Mouse (Mus musculus): ENCODE results near the gene Slc17a8. TPM values are rescaled to one million over a fixed set of nuclear protein-coding genes. Genes with fewer than 3 reads are reported as not detected.

Gene Slc17a8
- polyA plus RNA-seq, 1 experiment: 0.01 TPM

DNA sequence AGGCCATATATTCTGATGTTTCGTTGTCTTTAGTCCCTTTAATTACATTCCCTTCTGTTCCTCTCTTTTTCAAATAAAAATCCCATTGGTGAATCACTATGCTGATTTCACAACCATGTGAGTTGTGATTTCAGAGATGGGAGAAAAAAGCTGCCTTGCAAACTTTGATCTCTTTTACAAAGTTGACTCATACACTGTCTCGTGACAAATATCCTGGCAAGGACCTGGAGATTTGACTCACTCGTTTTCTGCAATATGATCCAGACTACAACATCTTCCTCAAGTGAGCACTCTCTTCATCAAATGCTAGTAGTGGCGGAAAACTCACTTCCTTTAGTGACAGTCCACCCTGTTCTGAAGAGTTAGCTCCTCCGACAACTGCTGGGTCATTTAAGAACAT lies 21.7 kb downstream of the Slc17a8 start:
- H3K4me3 ChIP-seq (ENCODE audit: insufficient read depth, poor library complexity, severe bottlenecking): no peak overlapping the region
- H3ac ChIP-seq (ENCODE audit: control insufficient read depth, insufficient read length, low read depth): no peak overlapping the region
- no peaks in the 10 kb centered on the region for H3K79me3 ChIP-seq (ENCODE audit: low read depth)
- H3K79me2 ChIP-seq (ENCODE audit: control insufficient read depth, insufficient read depth): no peaks in the 10 kb centered on the region
- TF ChIP-seq CTCF (IDR thresholded peaks at IDR 0.05; ENCODE audit: control insufficient read depth, insufficient read depth, insufficient read length) (no peak), MYOD1 (IDR thresholded peaks at IDR 0.05; ENCODE audit: control insufficient read depth, insufficient read length, low read depth) (no peak), MAX (IDR thresholded peaks at IDR 0.05) (peak; percentile 30), FOSL1 (IDR thresholded peaks at IDR 0.05; ENCODE audit: insufficient read depth, low read length, poor library complexity, severe bottlenecking) (peak; percentile 83), CEBPB (IDR thresholded peaks at IDR 0.05; ENCODE audit: low read depth) (peak; percentile 96), USF1 (IDR thresholded peaks at IDR 0.05; ENCODE audit: low read depth) (peak; percentile 66)
- no peaks in the 10 kb centered on the region for H3K27me3 ChIP-seq (ENCODE audit: control insufficient read depth, insufficient read depth, insufficient read length)
- H3K36me3 ChIP-seq (ENCODE audit: control insufficient read depth, insufficient read depth): no peaks in the 10 kb centered on the region

DNA sequence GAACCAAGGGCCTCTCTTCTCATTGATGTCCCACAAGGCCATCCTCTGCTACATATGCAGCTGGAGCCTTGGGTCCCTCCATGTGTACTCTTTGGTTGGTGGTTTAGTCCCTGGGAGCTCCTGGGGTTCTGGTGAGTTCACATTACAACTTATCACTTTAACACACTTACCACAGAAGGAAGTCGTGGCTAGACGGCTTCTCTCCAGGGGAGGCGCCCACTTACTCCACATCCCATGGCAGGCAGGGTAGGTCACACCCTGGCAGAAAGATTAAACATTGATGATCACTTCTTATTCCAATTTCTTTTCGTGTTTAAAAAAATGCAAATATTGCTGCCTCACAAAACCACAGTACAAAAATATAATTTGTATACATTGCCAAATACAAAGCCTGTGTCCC lies 23.8 kb downstream of the Slc17a8 start:
- no peak overlapping the region for H3K4me3 ChIP-seq (ENCODE audit: insufficient read depth, poor library complexity, severe bottlenecking)
- TF ChIP-seq MYOG (IDR thresholded peaks at IDR 0.05; ENCODE audit: control insufficient read depth, extremely low read depth, insufficient read length) (no peak), CTCF (IDR thresholded peaks at IDR 0.05; ENCODE audit: control insufficient read depth, insufficient read depth, insufficient read length) (no peak), CEBPB (IDR thresholded peaks at IDR 0.05; ENCODE audit: low read depth) (no peak), USF1 (IDR thresholded peaks at IDR 0.05; ENCODE audit: low read depth) (no peak), MAX (IDR thresholded peaks at IDR 0.05) (no peak), MYOD1 (IDR thresholded peaks at IDR 0.05; ENCODE audit: control insufficient read depth, insufficient read length, low read depth) (no peak), FOSL1 (IDR thresholded peaks at IDR 0.05; ENCODE audit: insufficient read depth, low read length, poor library complexity, severe bottlenecking) (no peak)
- no peaks in the 10 kb centered on the region for H3K36me3 ChIP-seq (ENCODE audit: control insufficient read depth, insufficient read depth)
- no peaks in the 10 kb centered on the region for H3K79me2 ChIP-seq (ENCODE audit: control insufficient read depth, insufficient read depth)
- H3K79me3 ChIP-seq (ENCODE audit: low read depth): no peaks in the 10 kb centered on the region
- no peaks in the 10 kb centered on the region for H3K27me3 ChIP-seq (ENCODE audit: control insufficient read depth, insufficient read depth, insufficient read length)
- no peak overlapping the region for H3ac ChIP-seq (ENCODE audit: control insufficient read depth, insufficient read length, low read depth)

DNA sequence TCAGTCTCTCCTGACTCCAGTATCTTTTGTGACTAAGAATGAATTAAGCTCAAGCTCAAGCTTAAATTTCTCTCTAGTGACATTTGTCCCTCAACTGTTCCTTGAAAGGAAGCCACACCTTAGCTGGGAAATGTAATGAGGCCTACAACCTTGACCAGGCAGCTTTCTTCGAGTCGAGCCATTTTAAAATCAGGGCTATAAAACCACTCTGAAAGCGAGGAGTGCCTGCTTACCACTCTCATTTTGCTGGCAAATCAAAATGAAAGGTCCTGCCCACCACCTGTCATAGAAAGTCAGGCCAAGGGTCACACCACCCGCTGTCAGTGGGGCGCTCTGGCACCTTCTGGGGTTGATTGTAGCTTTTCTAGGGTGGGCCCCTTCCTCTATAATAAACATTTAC lies 25.1 kb downstream of the Slc17a8 start:
- H3K79me3 ChIP-seq (ENCODE audit: low read depth): no peaks in the 10 kb centered on the region
- TF ChIP-seq MYOG (IDR thresholded peaks at IDR 0.05; ENCODE audit: control insufficient read depth, extremely low read depth, insufficient read length) (no peak), CTCF (IDR thresholded peaks at IDR 0.05; ENCODE audit: control insufficient read depth, insufficient read depth, insufficient read length) (no peak), USF1 (IDR thresholded peaks at IDR 0.05; ENCODE audit: low read depth) (no peak), CEBPB (IDR thresholded peaks at IDR 0.05; ENCODE audit: low read depth) (no peak), MYOD1 (IDR thresholded peaks at IDR 0.05; ENCODE audit: control insufficient read depth, insufficient read length, low read depth) (no peak), MAX (IDR thresholded peaks at IDR 0.05) (no peak), FOSL1 (IDR thresholded peaks at IDR 0.05; ENCODE audit: insufficient read depth, low read length, poor library complexity, severe bottlenecking) (no peak)
- H3K79me2 ChIP-seq (ENCODE audit: control insufficient read depth, insufficient read depth): no peaks in the 10 kb centered on the region
- H3K4me3 ChIP-seq (ENCODE audit: insufficient read depth, poor library complexity, severe bottlenecking): no peak overlapping the region
- H3ac ChIP-seq (ENCODE audit: control insufficient read depth, insufficient read length, low read depth): no peak overlapping the region
- H3K36me3 ChIP-seq (ENCODE audit: control insufficient read depth, insufficient read depth): no peaks in the 10 kb centered on the region
- no peaks in the 10 kb centered on the region for H3K27me3 ChIP-seq (ENCODE audit: control insufficient read depth, insufficient read depth, insufficient read length)

DNA sequence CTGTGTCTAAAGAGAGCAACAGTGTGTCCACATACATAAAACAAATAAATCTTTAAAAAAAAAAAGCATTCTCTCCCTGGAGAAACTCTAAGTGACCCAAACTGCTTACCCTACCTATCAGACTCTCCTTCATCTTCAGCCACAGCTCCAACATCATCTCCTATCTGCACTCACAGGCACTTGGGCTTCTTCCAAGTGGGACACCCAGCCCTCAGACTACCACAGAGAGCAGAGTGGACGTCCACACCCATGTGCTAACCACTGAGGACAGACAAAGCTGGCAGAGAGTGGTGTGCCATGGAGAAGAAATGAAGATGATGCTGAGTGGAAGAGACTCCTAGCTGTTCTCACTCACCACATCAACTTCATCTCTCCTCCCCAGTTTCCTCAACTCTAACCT lies 25.5 kb downstream of the Slc17a8 start:
- no peaks in the 10 kb centered on the region for H3K79me3 ChIP-seq (ENCODE audit: low read depth)
- H3K36me3 ChIP-seq (ENCODE audit: control insufficient read depth, insufficient read depth): no peaks in the 10 kb centered on the region
- H3ac ChIP-seq (ENCODE audit: control insufficient read depth, insufficient read length, low read depth): no peak overlapping the region
- H3K4me3 ChIP-seq (ENCODE audit: insufficient read depth, poor library complexity, severe bottlenecking): no peak overlapping the region
- no peaks in the 10 kb centered on the region for H3K79me2 ChIP-seq (ENCODE audit: control insufficient read depth, insufficient read depth)
- TF ChIP-seq CEBPB (IDR thresholded peaks at IDR 0.05; ENCODE audit: low read depth) (no peak), CTCF (IDR thresholded peaks at IDR 0.05; ENCODE audit: control insufficient read depth, insufficient read depth, insufficient read length) (no peak), FOSL1 (IDR thresholded peaks at IDR 0.05; ENCODE audit: insufficient read depth, low read length, poor library complexity, severe bottlenecking) (no peak), USF1 (IDR thresholded peaks at IDR 0.05; ENCODE audit: low read depth) (no peak), MYOD1 (IDR thresholded peaks at IDR 0.05; ENCODE audit: control insufficient read depth, insufficient read length, low read depth) (no peak), MAX (IDR thresholded peaks at IDR 0.05) (no peak), MYOG (IDR thresholded peaks at IDR 0.05; ENCODE audit: control insufficient read depth, extremely low read depth, insufficient read length) (no peak)
- no peaks in the 10 kb centered on the region for H3K27me3 ChIP-seq (ENCODE audit: control insufficient read depth, insufficient read depth, insufficient read length)

DNA sequence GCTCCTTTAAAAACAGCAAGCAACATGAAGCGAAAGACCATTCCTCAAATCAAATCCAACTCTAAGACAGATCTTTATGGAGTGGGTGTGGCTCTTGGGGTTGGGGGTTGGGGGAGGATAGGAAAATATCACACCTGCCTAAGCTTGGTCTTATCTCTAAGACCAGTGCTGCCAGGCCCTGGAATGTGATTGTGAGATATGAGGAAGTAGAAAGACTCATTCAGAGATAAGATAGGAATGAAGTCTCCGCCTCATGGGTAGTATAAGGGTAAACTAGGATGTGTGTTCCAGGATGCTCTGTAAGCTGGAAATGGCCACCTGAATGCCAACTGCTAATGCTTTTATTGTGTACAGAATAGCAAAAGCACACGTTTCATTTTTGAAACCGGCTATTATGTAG lies 26.7 kb downstream of the Slc17a8 start:
- Histone ChIP-seq H3K36me3 (ENCODE audit: control insufficient read depth, insufficient read depth) (no peaks in the 10 kb centered on the region), H3K4me3 (ENCODE audit: insufficient read depth, poor library complexity, severe bottlenecking) (no peak overlapping the region), H3ac (ENCODE audit: control insufficient read depth, insufficient read length, low read depth) (no peak overlapping the region), H3K79me3 (ENCODE audit: low read depth) (no peaks in the 10 kb centered on the region), H3K79me2 (ENCODE audit: control insufficient read depth, insufficient read depth) (no peaks in the 10 kb centered on the region), H3K27me3 (ENCODE audit: control insufficient read depth, insufficient read depth, insufficient read length) (no peaks in the 10 kb centered on the region)
- TF ChIP-seq MYOG (IDR thresholded peaks at IDR 0.05; ENCODE audit: control insufficient read depth, extremely low read depth, insufficient read length) (no peak), CTCF (IDR thresholded peaks at IDR 0.05; ENCODE audit: control insufficient read depth, insufficient read depth, insufficient read length) (no peak), CEBPB (IDR thresholded peaks at IDR 0.05; ENCODE audit: low read depth) (no peak), FOSL1 (IDR thresholded peaks at IDR 0.05; ENCODE audit: insufficient read depth, low read length, poor library complexity, severe bottlenecking) (no peak), USF1 (IDR thresholded peaks at IDR 0.05; ENCODE audit: low read depth) (no peak), MYOD1 (IDR thresholded peaks at IDR 0.05; ENCODE audit: control insufficient read depth, insufficient read length, low read depth) (no peak)

DNA sequence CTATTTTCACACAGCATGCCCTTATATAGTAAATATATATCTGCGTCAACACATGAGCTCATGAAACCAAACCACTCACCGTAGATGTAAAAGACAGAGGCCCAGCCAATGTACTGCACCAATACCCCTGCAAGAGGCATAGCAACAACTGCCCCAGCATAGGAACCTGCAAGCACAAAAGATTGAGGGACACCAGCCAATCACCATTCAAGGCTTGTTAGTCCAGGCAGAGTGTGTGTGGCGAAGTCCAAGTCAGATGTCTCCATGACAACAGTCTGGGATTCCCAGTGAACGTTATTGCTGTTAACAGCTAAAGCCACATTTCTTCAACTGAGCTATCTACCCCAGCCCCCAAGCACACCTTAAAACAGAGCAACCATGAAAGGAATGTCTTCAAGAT lies 28.3 kb downstream of the Slc17a8 start:
- Histone ChIP-seq H3K4me3 (ENCODE audit: insufficient read depth, poor library complexity, severe bottlenecking) (no peak overlapping the region), H3ac (ENCODE audit: control insufficient read depth, insufficient read length, low read depth) (no peak overlapping the region), H3K79me2 (ENCODE audit: control insufficient read depth, insufficient read depth) (no peaks in the 10 kb centered on the region), H3K36me3 (ENCODE audit: control insufficient read depth, insufficient read depth) (no peaks in the 10 kb centered on the region), H3K27me3 (ENCODE audit: control insufficient read depth, insufficient read depth, insufficient read length) (no peaks in the 10 kb centered on the region), H3K79me3 (ENCODE audit: low read depth) (no peaks in the 10 kb centered on the region)
- TF ChIP-seq MAX (IDR thresholded peaks at IDR 0.05): no peak
- TF ChIP-seq CTCF (IDR thresholded peaks at IDR 0.05; ENCODE audit: control insufficient read depth, insufficient read depth, insufficient read length): no peak
- TF ChIP-seq CEBPB (IDR thresholded peaks at IDR 0.05; ENCODE audit: low read depth): no peak
- no peak for TF ChIP-seq USF1 (IDR thresholded peaks at IDR 0.05; ENCODE audit: low read depth)
- TF ChIP-seq FOSL1 (IDR thresholded peaks at IDR 0.05; ENCODE audit: insufficient read depth, low read length, poor library complexity, severe bottlenecking): no peak
- no peak for TF ChIP-seq MYOD1 (IDR thresholded peaks at IDR 0.05; ENCODE audit: control insufficient read depth, insufficient read length, low read depth)
- TF ChIP-seq MYOG (IDR thresholded peaks at IDR 0.05; ENCODE audit: control insufficient read depth, extremely low read depth, insufficient read length): no peak
